Mouse (Mus musculus) spleen, adult 2 months (tissue): ENCODE results near the gene Ubtd1. TPM values are rescaled to one million over a fixed set of nuclear protein-coding genes. Genes with fewer than 3 reads are reported as not detected.

Experiments used
- DNase-seq, 2 experiments: peaks; one replicate each; pipeline versions ENCODE4 v3.0.0 to v3.0.0-alpha.2; 2012 to 2021; ENCODE audit warnings: low spot score in 2 of 2, low read depth in 1 of 2
- H3K27ac ChIP-seq: fragments of 200-500 bp; 2 replicates; pipeline ENCODE4 v1.5.1; 2012; ENCODE audit warnings: low read length, inconsistent platforms; ENCODE audit not compliant: insufficient read depth
- H3K27me3 ChIP-seq: fragments of 200-500 bp; 2 replicates; pipeline ENCODE4 v1.6.1; 2012; ENCODE audit warnings: mild to moderate bottlenecking, moderate library complexity, low read length, inconsistent platforms; ENCODE audit not compliant: control insufficient read depth, insufficient read depth
- H3K36me3 ChIP-seq: fragments of 200-500 bp; 2 replicates; pipeline ENCODE4 v1.6.1; 2012; ENCODE audit warnings: mild to moderate bottlenecking, low read length, inconsistent platforms; ENCODE audit not compliant: control insufficient read depth, insufficient read depth
- H3K4me1 ChIP-seq: fragments of 200-500 bp; 2 replicates; pipeline ENCODE4 v1.6.1; 2011; ENCODE audit warnings: inconsistent platforms; ENCODE audit not compliant: control insufficient read depth, insufficient read depth, insufficient read length
- H3K4me3 ChIP-seq: fragments of 200-500 bp; 2 replicates; pipeline ENCODE4 v1.5.1; 2011; ENCODE audit warnings: mild to moderate bottlenecking, inconsistent platforms; ENCODE audit not compliant: insufficient read depth, insufficient read length; ENCODE audit errors: extremely low read depth
- CTCF ChIP-seq: fragments of 200-500 bp; IDR thresholded peaks from 2 replicates; pipeline ENCODE4 v1.5.1; 2011; ENCODE audit warnings: mild to moderate bottlenecking, inconsistent platforms; ENCODE audit not compliant: insufficient read depth, insufficient read length, insufficient replicate concordance; ENCODE audit errors: extremely low read depth
- POLR2A ChIP-seq: fragments of 200-500 bp; IDR thresholded peaks from 2 replicates; pipeline ENCODE4 v1.6.1; 2011; ENCODE audit warnings: low read depth, low read length, inconsistent platforms
- WGBS: fragments of 180-500 bp; shearing (Covaris S2); methylation state at CpG from one replicate; pipeline ENCODE4 v1.1.7; 2018; 5-methylcytosine and 5-hydroxymethylcytosine counted together
- polyA plus RNA-seq: library from polyadenylated mRNA; depleted of rRNA; stranded (reverse); fragments of >200 nt; gene quantifications from 2 replicates; pipeline ENCODE4 v1.2.3, GENCODE M21; 2012

The Ubtd1 gene
- polyA plus RNA-seq, 1 experiment: 18.6 TPM

GRCm38 (mm10) chr19:41980819-41981594 lies 556 bp upstream of the Ubtd1 start, which contains the start of gene Mms19:
Mms19 (minus strand) TSS chr19:41981157.
- Histone ChIP-seq H3K27me3 (peaks cover 7% of the 10 kb centered on the region), H3K4me3 (peak within 1 kb of the TSS; percentile 84), H3K4me1 (peaks cover 3% of the 10 kb centered on the region; the same call in 1 of the 2 replicates), H3K27ac (peak within 1 kb of the TSS; percentile 56), H3K36me3 (peaks cover 2% of the 10 kb centered on the region; the same call in 1 of the 2 replicates)
- TF ChIP-seq CTCF (no peak), POLR2A (no peak; the same call in 1 of the 2 replicates)
- WGBS: under 1% methylated on average over 68 of the region's 68 CpGs
- peak; percentile 97 to 99 for DNase-seq

GRCm38 (mm10) chr19:41981931-41982790 lies 598 bp downstream of the Ubtd1 start:
- H3K4me1 ChIP-seq: peaks cover 3% of the 10 kb centered on the region; the same call in 1 of the 2 replicates
- TF ChIP-seq CTCF: no peak
- peak overlapping the region; percentile 84 for H3K4me3 ChIP-seq
- WGBS: 1% methylated on average over 73 of the region's 74 CpGs
- peak in 1 of 2 experiments; percentile 35 for DNase-seq
- peaks cover 7% of the 10 kb centered on the region for H3K27me3 ChIP-seq
- H3K36me3 ChIP-seq: peaks cover 2% of the 10 kb centered on the region; the same call in 1 of the 2 replicates
- peak overlapping the region; percentile 55 for H3K27ac ChIP-seq

- 12% methylated on average over 4 of the region's 4 CpGs for WGBS
- Histone ChIP-seq H3K4me3 (peak overlapping the region; percentile 84), H3K4me1 (peaks cover 3% of the 10 kb centered on the region; the same call in 1 of the 2 replicates), H3K27ac (no peak overlapping the region), H3K36me3 (no peaks in the 10 kb centered on the region), H3K27me3 (peaks cover 7% of the 10 kb centered on the region)
- TF ChIP-seq CTCF (no peak), POLR2A (no peak)
- no peak for DNase-seq
Measured at GRCm38 (mm10) chr19:41982791-41983150, 1.2 kb downstream of the Ubtd1 start.

- Histone ChIP-seq H3K27ac (no peak overlapping the region), H3K36me3 (no peaks in the 10 kb centered on the region), H3K27me3 (peaks cover 7% of the 10 kb centered on the region), H3K4me3 (no peak overlapping the region), H3K4me1 (peaks cover 3% of the 10 kb centered on the region; the same call in 1 of the 2 replicates)
- no peak for DNase-seq
- TF ChIP-seq POLR2A (no peak), CTCF (no peak)
- WGBS: 91% methylated on average over 5 of the region's 5 CpGs
Measured at GRCm38 (mm10) chr19:41985994-41986393, 4.4 kb downstream of the Ubtd1 start.

GRCm38 (mm10) chr19:41987206-41987605 lies 5.6 kb downstream of the Ubtd1 start:
- DNase-seq: no peak
- 92% methylated on average over 4 of the region's 4 CpGs for WGBS
- Histone ChIP-seq H3K27me3 (no peaks in the 10 kb centered on the region), H3K36me3 (no peaks in the 10 kb centered on the region), H3K27ac (no peak overlapping the region), H3K4me3 (no peak overlapping the region), H3K4me1 (peaks cover 3% of the 10 kb centered on the region; the same call in 1 of the 2 replicates)
- no peak for TF ChIP-seq POLR2A

- Histone ChIP-seq H3K27me3 (no peaks in the 10 kb centered on the region), H3K27ac (no peak overlapping the region), H3K4me3 (no peak overlapping the region), H3K4me1 (no peaks in the 10 kb centered on the region), H3K36me3 (no peaks in the 10 kb centered on the region)
- TF ChIP-seq CTCF (no peak), POLR2A (no peak)
- WGBS: 54% methylated on average over 6 of the region's 6 CpGs
- DNase-seq: no peak
Measured at GRCm38 (mm10) chr19:41989810-41990209, 8.2 kb downstream of the Ubtd1 start.
